Mouse (Mus musculus) retina, postnatal 7 days (tissue): ENCODE measurements around the gene Itgb2.

Source experiments
- DNase-seq: peaks from one replicate; pipeline ENCODE4 v3.0.0-alpha.2; 2012; ENCODE audit warnings: low read depth, low spot score

The Itgb2 gene

DNA sequence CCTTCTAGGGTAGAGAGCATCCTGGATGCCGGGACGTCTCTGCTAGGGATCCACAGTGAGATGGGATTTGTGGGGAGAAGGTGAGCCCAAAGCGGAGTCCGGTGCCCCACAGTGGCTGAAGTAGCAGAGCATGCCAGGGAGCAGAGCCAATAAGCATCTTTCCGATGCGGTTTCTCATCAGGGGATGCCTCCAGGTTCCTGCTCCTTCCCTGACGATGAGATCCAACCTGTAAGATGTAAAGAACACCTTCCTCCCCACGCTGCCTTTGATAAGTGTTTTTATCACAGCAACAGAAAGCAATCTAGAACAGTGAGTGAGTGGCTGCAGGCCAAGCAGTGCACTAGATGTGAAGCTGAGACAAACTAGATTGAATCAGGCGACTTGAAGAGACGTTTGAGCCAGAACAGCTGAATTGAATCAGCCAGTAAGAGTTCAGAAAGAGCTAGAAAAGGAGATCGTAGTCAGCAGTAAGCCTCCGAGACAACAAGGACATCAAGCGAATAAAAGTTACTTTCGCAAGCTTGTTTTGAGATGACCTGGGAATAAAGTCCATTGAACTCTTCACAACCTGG, 13.6 kb upstream of the Itgb2 start:
- DNase-seq: no peak

- DNase-seq: peak; percentile 39
Observed at GRCm38 (mm10) chr10:77517066-77517620, 12.9 kb upstream of the Itgb2 start.

DNA sequence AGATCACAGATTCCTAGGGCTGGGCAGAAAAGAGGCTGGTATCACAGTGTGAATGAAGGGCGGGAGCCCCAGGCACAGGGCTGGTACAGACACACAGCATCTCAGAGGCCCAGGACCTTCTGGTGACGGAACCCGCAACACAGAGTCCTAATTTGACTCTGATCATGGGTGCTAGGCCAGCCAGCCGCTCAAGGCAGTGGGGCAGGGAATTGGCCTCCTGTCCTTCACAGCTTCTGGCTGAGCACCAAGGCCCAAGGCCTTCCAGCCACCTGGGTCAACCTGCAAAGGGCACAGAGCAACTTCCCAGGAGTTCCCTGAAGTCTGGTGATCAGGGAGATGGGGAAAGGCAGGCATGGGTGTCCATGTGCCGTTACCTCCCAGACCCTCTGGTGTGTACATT, 12.3 kb upstream of the Itgb2 start:
- no peak for DNase-seq

GRCm38 (mm10) chr10:77519191-77519590, 10.9 kb upstream of the Itgb2 start:
- DNase-seq: no peak

- DNase-seq: no peak
Observed at GRCm38 (mm10) chr10:77520497-77520896, 9.6 kb upstream of the Itgb2 start.

GRCm38 (mm10) chr10:77522021-77522731, 7.9 kb upstream of the Itgb2 start:
- no peak for DNase-seq

- no peak for DNase-seq
Observed at GRCm38 (mm10) chr10:77522746-77523145, 7.3 kb upstream of the Itgb2 start.

DNA sequence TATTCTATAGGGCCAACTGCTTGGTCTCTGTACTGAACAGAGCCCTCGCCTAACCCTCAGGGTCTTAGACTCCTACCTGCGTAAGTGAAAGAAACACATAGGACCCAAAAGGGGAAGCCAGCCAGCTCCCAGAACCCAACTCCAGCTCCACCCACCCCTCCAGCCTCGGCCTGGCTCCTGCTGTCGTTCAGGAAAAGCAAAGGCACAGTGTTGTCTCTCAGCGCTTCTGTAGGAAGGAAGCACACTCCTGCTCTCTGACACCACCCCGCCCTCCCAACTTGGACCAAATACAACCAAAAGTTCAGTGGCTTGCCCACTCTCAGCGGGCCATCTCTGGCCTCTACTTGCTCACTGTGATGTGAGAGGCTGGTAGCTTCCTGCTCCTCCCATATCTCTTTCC, 6.7 kb upstream of the Itgb2 start:
- DNase-seq: no peak

DNA sequence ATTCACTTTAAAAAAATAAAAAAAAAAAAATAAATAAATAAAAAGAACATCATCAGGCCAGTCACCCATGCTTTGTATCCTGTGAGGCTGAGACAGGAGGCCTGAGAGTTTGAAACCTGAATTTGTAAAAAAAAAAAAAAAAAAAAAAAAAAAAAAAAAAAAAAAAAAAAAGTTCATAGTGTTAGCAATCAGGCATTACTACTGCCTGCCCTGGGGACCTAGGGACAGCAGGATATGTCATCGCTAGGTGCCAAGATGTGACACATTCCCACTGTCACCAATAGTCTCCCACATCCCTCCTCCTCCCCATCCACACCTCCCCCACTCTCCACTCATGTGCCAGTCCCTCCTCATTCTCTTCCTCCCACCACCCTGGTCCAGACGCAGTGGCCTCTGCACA, 3.6 kb upstream of the Itgb2 start:
- DNase-seq: no peak

DNA sequence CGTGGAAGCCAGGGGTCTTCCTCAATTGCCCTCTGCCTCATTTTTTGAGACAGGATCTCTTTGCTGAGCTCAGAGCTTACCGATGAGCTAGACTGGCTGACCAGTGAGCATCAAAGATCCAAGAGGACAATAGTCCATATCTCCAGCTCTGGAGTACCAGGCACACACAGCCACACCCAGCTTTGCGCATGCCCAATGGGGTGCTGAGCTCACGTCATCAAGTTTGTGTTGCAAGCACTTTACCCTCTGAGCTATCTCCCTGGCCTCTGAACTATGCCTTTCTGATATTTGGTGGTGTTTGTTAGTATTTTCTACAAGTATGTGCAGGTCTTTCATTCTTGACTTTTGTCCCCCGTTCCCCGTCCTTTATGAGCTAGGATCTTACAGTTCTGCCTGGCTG, 1.4 kb upstream of the Itgb2 start:
- no peak for DNase-seq

DNA sequence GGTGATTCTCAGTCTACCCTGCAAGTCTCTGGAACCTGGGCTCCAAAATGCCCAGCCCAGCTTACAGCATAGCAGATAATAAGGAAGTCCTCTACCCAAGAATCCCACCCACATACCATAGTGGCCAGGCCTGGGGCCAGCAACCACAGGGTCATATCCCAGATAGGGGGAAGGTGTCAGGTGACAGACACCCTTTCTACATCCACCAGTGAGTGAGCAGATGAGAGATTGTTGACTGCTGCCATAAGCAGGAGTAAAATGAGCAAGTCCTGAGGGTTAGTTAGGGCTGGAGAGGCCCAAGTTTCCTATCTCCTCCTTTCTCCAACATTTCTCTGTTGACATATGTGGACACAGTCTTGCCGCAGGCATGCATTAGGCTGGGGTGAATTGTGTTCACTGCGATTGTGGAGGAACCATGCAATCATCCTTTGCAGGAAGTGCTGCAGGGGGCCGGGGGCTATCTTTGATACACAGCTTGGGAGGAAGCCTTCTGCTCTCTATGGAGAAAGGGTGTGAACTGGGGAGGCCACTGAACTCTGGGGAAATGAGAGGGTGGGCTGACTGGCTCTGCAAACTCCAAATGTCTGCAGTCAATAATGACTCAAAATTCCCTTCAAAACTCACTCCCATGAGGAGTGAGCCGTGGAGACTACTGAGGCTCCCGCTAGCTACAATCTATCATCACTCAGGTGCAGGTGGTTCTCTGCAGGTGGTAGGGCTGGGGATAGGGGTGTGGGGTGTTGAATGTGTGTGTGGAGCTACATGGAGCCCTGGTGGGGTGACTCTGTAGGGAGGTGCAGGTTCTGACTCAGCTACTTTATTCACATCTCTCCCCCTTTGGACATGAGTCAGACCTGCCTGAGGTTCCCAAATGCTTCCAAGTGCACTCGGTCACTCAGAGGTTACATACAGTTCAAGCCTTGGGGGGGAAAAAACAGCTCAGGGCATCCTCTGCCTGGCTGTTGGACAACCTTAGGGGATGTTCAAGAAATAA, 1.3 kb downstream of the Itgb2 start:
- DNase-seq: no peak

DNA sequence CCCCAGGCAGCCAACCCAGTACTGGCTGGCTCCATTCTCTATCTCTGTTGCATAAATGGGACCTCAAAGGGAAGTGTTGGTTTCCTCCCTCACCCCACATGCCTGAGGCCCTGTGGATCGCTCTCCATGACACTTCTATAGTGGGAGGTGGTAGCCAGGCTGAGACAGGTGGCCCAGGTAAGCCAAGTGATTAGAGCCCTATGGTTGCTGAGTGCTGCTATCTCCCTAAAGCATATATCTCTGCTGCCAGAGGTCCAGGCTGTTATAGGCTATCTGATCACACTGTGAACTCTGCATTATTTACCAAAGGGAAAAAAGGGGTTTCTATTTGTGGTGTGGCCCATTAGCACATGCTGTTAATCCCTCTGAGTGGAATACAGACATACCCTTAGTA, 2.0 kb downstream of the Itgb2 start:
- no peak for DNase-seq

GRCm38 (mm10) chr10:77536727-77537126, 6.7 kb downstream of the Itgb2 start:
- no peak for DNase-seq

GRCm38 (mm10) chr10:77537215-77538209, 7.5 kb downstream of the Itgb2 start:
- DNase-seq: no peak

- DNase-seq: no peak
Observed at GRCm38 (mm10) chr10:77539320-77539945, 9.4 kb downstream of the Itgb2 start.

GRCm38 (mm10) chr10:77540576-77541102, 10.6 kb downstream of the Itgb2 start:
- DNase-seq: no peak

- no peak for DNase-seq
Observed at GRCm38 (mm10) chr10:77541864-77542666, 12.0 kb downstream of the Itgb2 start.

DNA sequence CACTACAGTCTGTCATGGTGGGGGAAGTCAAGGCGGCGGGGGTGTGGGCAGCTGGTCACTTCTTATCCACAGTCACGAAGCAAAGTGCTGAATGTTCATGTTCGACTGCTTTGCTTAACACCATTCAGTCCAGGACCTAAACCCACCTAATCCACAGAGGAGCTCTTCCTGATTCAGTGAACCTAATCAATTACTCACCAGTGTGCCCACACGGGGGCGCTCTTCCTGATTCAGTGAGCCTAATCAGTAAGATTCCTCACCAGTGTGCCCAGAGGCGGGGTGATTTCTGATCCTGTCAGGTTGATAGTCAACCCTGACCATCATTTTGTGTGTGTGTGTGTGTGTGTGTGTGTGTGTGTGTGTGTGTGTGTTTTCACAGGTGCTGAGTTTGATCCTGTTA, 13.2 kb downstream of the Itgb2 start:
- DNase-seq: peak; percentile 9

GRCm38 (mm10) chr10:77544916-77545315, 14.9 kb downstream of the Itgb2 start:
- no peak for DNase-seq
